Mouse (Mus musculus) CH12.LX (cell line): ENCODE results near the gene Unc13a. TPM values are rescaled to one million over a fixed set of nuclear protein-coding genes. Genes with fewer than 3 reads are reported as not detected.

Source experiments
- DNase-seq: peaks from one replicate; pipeline ENCODE4 v3.0.0-alpha.2; 2013; ENCODE audit errors: extremely low read depth
- H3K27ac ChIP-seq: 2 replicates; pipeline ENCODE4 v1.5.1; 2012; ENCODE audit warnings: low read depth, mild to moderate bottlenecking, control low read depth, moderate library complexity; ENCODE audit not compliant: insufficient read depth
- H3K27me3 ChIP-seq: replicated peaks from 2 replicates; pipeline ENCODE3; 2012; ENCODE audit warnings: inconsistent platforms
- H3K36me3 ChIP-seq, 2 experiments: replicated peaks in 1 of 2; 2 replicates each; pipeline versions ENCODE3 to v1.6.1; 2012; ENCODE audit warnings: inconsistent platforms in 1 of 2, low read length in 1 of 2, mild to moderate bottlenecking in 1 of 2, mixed read lengths in 1 of 2, moderate library complexity in 1 of 2; ENCODE audit not compliant: control insufficient read depth in 1 of 2, insufficient read depth in 1 of 2
- H3K4me1 ChIP-seq, 2 experiments: 2 replicates each; pipeline ENCODE4 v1.6.1; 2012; ENCODE audit warnings: inconsistent platforms in 1 of 2, moderate library complexity in 1 of 2; ENCODE audit not compliant: insufficient read depth in 2 of 2, control insufficient read depth in 1 of 2
- H3K4me2 ChIP-seq: 2 replicates; pipeline ENCODE4 v1.6.1; 2012; ENCODE audit warnings: low read depth, mild to moderate bottlenecking, control low read depth; ENCODE audit not compliant: poor library complexity, insufficient read depth, severe bottlenecking
- H3K4me3 ChIP-seq, 3 experiments: fragments of 150-350 bp in 1 of 3; sonication (generic) in 1 of 3; replicated peaks in 1 of 3; 2 replicates each; pipeline versions ENCODE3 to v1.5.1; 2011 to 2012; ENCODE audit warnings: low read depth in 2 of 3, low read length in 2 of 3, mild to moderate bottlenecking in 2 of 3, moderate library complexity in 2 of 3, control low read depth in 1 of 3, improper control_type of control experiment in 1 of 3, inconsistent platforms in 1 of 3, mixed read lengths in 1 of 3; ENCODE audit not compliant: poor library complexity in 1 of 3
- H3K79me2 ChIP-seq: replicated peaks from 2 replicates; pipeline ENCODE4 v1.6.1; 2012; ENCODE audit warnings: mild to moderate bottlenecking, moderate library complexity; ENCODE audit not compliant: control insufficient read depth, poor library complexity, insufficient read depth, severe bottlenecking; ENCODE audit errors: extremely low read depth
- H3K9ac ChIP-seq: 2 replicates; pipeline ENCODE4 v1.6.1; 2012; ENCODE audit warnings: low read depth, mild to moderate bottlenecking, control low read depth, moderate library complexity; ENCODE audit not compliant: insufficient read depth
- H3K9me3 ChIP-seq: replicated peaks from 2 replicates; pipeline ENCODE3; 2012; ENCODE audit warnings: low read length, inconsistent platforms, mixed read lengths
- CHD1 ChIP-seq: IDR thresholded peaks from 2 replicates; pipeline ENCODE4 v1.6.1; 2012; ENCODE audit warnings: low read depth, low read length, improper control_type of control experiment, inconsistent platforms
- CHD2 ChIP-seq: IDR thresholded peaks from 2 replicates; pipeline ENCODE4 v1.6.1; 2011; ENCODE audit warnings: low read length, improper control_type of control experiment
- CTCF ChIP-seq, 2 experiments: IDR thresholded peaks in 1 of 2; conservative IDR thresholded peaks in 1 of 2; 2 replicates each; pipeline ENCODE4 v1.5.1; 2011 to 2012; ENCODE audit warnings: low read depth in 2 of 2, low read length in 2 of 2, improper control_type of control experiment in 1 of 2, inconsistent platforms in 1 of 2, mild to moderate bottlenecking in 1 of 2, moderate library complexity in 1 of 2
- ELF1 ChIP-seq: IDR thresholded peaks from 2 replicates; pipeline ENCODE4 v1.6.1; 2014; ENCODE audit warnings: low read depth, mild to moderate bottlenecking, inconsistent platforms, low read length, improper control_type of control experiment
- EP300 ChIP-seq: IDR thresholded peaks from 2 replicates; pipeline ENCODE4 v1.6.1; 2011; ENCODE audit warnings: low read length, improper control_type of control experiment
- ETS1 ChIP-seq: conservative IDR thresholded peaks from 2 replicates; pipeline ENCODE4 v1.6.1; 2012; ENCODE audit warnings: low read depth, mild to moderate bottlenecking, inconsistent platforms, low read length, improper control_type of control experiment, moderate library complexity
- GABPA ChIP-seq: IDR thresholded peaks from 2 replicates; pipeline ENCODE4 v1.6.1; 2012; ENCODE audit warnings: low read depth, low read length, improper control_type of control experiment, inconsistent platforms; ENCODE audit not compliant: insufficient replicate concordance
- HCFC1 ChIP-seq: IDR thresholded peaks from 2 replicates; pipeline ENCODE4 v1.6.1; 2012; ENCODE audit warnings: low read depth, mild to moderate bottlenecking, inconsistent platforms, low read length, improper control_type of control experiment
- IRF4 ChIP-seq: IDR thresholded peaks from 2 replicates; pipeline ENCODE4 v1.6.1; 2014; ENCODE audit warnings: low read depth, mild to moderate bottlenecking, inconsistent platforms, low read length, improper control_type of control experiment
- JUN ChIP-seq: IDR thresholded peaks from 2 replicates; pipeline ENCODE4 v1.6.1; 2011; ENCODE audit warnings: low read depth, mild to moderate bottlenecking, low read length, improper control_type of control experiment, moderate library complexity; ENCODE audit not compliant: insufficient read depth
- JUND ChIP-seq: conservative IDR thresholded peaks from 2 replicates; pipeline ENCODE4 v1.6.1; 2011; ENCODE audit warnings: low read depth, low read length, improper control_type of control experiment
- KAT2A ChIP-seq: IDR thresholded peaks from 2 replicates; pipeline ENCODE4 v1.6.1; 2012; ENCODE audit warnings: low read length, improper control_type of control experiment, inconsistent platforms; ENCODE audit not compliant: insufficient replicate concordance
- MAFK ChIP-seq: IDR thresholded peaks from 2 replicates; pipeline ENCODE4 v1.6.1; 2011; ENCODE audit warnings: low read length, improper control_type of control experiment; ENCODE audit not compliant: insufficient replicate concordance
- MAX ChIP-seq: IDR thresholded peaks from 2 replicates; pipeline ENCODE4 v1.6.1; 2011; ENCODE audit warnings: low read length, improper control_type of control experiment
- MAZ ChIP-seq: IDR thresholded peaks from 2 replicates; pipeline ENCODE4 v1.6.1; 2012; ENCODE audit warnings: low read depth, mild to moderate bottlenecking, inconsistent platforms, low read length, improper control_type of control experiment, moderate library complexity
- MEF2A ChIP-seq: IDR thresholded peaks from 2 replicates; pipeline ENCODE4 v1.6.1; 2014; ENCODE audit warnings: low read depth, mild to moderate bottlenecking, inconsistent platforms, low read length, improper control_type of control experiment, borderline replicate concordance
- MXI1 ChIP-seq: IDR thresholded peaks from 2 replicates; pipeline ENCODE4 v1.6.1; 2011; ENCODE audit warnings: mild to moderate bottlenecking, low read depth, low read length, improper control_type of control experiment
- MYC ChIP-seq: IDR thresholded peaks from 2 replicates; pipeline ENCODE4 v1.6.1; 2011; ENCODE audit warnings: low read depth, mild to moderate bottlenecking, improper control_type of control experiment, low read length
- NELFE ChIP-seq: IDR thresholded peaks from 2 replicates; pipeline ENCODE4 v1.6.1; 2011; ENCODE audit warnings: low read depth, low read length, improper control_type of control experiment
- NRF1 ChIP-seq: IDR thresholded peaks from 2 replicates; pipeline ENCODE4 v1.6.1; 2014; ENCODE audit warnings: low read depth, mild to moderate bottlenecking, inconsistent platforms, low read length, improper control_type of control experiment, moderate library complexity
- POLR2A ChIP-seq: IDR thresholded peaks from 2 replicates; pipeline ENCODE4 v1.6.1; 2011; ENCODE audit warnings: low read depth, mild to moderate bottlenecking, improper control_type of control experiment, low read length
- POLR2AphosphoS2 ChIP-seq: IDR thresholded peaks from 2 replicates; pipeline ENCODE4 v1.6.1; 2011; ENCODE audit warnings: low read depth, low read length, improper control_type of control experiment
- RAD21 ChIP-seq: IDR thresholded peaks from 2 replicates; pipeline ENCODE4 v1.6.1; 2011; ENCODE audit warnings: low read depth, mild to moderate bottlenecking, low read length, improper control_type of control experiment, moderate library complexity
- RCOR1 ChIP-seq: conservative IDR thresholded peaks from 2 replicates; pipeline ENCODE4 v1.6.1; 2012; ENCODE audit warnings: low read depth, mild to moderate bottlenecking, inconsistent platforms, low read length, improper control_type of control experiment
- SIN3A ChIP-seq: IDR thresholded peaks from 2 replicates; pipeline ENCODE4 v1.6.1; 2012; ENCODE audit warnings: low read length, improper control_type of control experiment, inconsistent platforms
- SMC3 ChIP-seq: IDR thresholded peaks from 2 replicates; pipeline ENCODE4 v1.6.1; 2011; ENCODE audit warnings: low read depth, low read length, improper control_type of control experiment
- TBP ChIP-seq: conservative IDR thresholded peaks from 2 replicates; pipeline ENCODE4 v1.6.1; 2011; ENCODE audit warnings: low read depth, low read length, improper control_type of control experiment
- UBTF ChIP-seq: IDR thresholded peaks from 2 replicates; pipeline ENCODE4 v1.6.1; 2012; ENCODE audit warnings: low read depth, mild to moderate bottlenecking, inconsistent platforms, low read length, improper control_type of control experiment, moderate library complexity
- USF2 ChIP-seq: conservative IDR thresholded peaks from 2 replicates; pipeline ENCODE4 v1.6.1; 2011; ENCODE audit warnings: low read depth, low read length, improper control_type of control experiment
- ZC3H11A ChIP-seq: IDR thresholded peaks from 2 replicates; pipeline ENCODE4 v1.6.1; 2012; ENCODE audit warnings: low read depth, mild to moderate bottlenecking, inconsistent platforms, low read length, improper control_type of control experiment
- ZKSCAN1 ChIP-seq: IDR thresholded peaks from 2 replicates; pipeline ENCODE4 v1.6.1; 2012; ENCODE audit warnings: low read depth, inconsistent platforms, low read length, improper control_type of control experiment, borderline replicate concordance
- ZMIZ1 ChIP-seq: IDR thresholded peaks from 2 replicates; pipeline ENCODE4 v1.6.1; 2012; ENCODE audit warnings: low read depth, mild to moderate bottlenecking, inconsistent platforms, low read length, improper control_type of control experiment
- ZNF384 ChIP-seq: IDR thresholded peaks from 2 replicates; pipeline ENCODE4 v1.6.1; 2012; ENCODE audit warnings: low read depth, low read length, improper control_type of control experiment, inconsistent platforms
- dilution Hi-C: fragments of 300-500 bp; cut with MboI; formaldehyde crosslinking; loops from 2 replicates; pipeline ENCODE4 v1.14.3; 2020; ENCODE audit warnings: low sequenced_read_pairs; ENCODE audit not compliant: extremely low pct_unique_long_range_greater_than_20kb, extremely low pct_ligation_motif_present
- in situ Hi-C: fragments of 300-500 bp; cut with MboI; formaldehyde crosslinking; loops from 3 replicates; pipeline ENCODE4 v1.14.3; 2019; ENCODE audit warnings: low sequenced_read_pairs, low pct_ligation_motif_present, low pct_unique_long_range_greater_than_20kb, mixed read lengths
- polyA plus RNA-seq: library from polyadenylated mRNA; unstranded; fragments of >175 nt; gene quantifications from 2 replicates; pipeline ENCODE4 v1.2.1, GENCODE M21; 2012; ENCODE audit warnings: low read depth; ENCODE audit not compliant: insufficient read length
- total RNA-seq, 2 experiments: library from RNA; depleted of rRNA; stranded (reverse); fragments of 300-350 nt in 1 of 2; fragments of >200 nt in 1 of 2; gene quantifications; 2 replicates each; pipeline ENCODE4 v1.2.3; 2012 to 2014

Gene Unc13a
- total and polyA plus RNA-seq, 3 experiments, result 0.68 to 2.1 (median 1.0) TPM

DNA sequence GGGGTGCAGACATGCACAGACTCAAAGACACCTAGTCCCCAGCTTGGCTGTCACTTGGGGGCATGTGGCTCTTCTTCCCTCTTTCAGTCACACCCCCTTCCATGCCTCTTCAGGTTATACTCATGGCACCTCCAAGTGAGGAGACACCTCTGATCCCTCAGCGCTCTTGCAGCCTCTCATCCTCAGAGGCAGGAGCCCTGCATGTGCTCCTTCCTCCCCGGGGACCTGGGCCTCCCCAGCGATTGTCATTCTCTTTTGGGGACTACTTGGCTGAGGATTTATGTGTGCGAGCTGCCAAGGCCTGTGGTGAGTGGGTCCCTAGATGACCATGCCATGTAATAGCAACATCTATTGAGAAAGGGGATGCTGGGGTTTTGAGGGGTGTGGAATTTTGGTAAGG lies 6.7 kb upstream of the Unc13a start:
- TF ChIP-seq CHD1 (no peak), ELF1 (no peak), ETS1 (no peak), ZNF384 (no peak), MEF2A (no peak), UBTF (no peak), MAX (no peak), SIN3A (no peak), RAD21 (no peak), CHD2 (no peak), SMC3 (no peak)
- TF ChIP-seq, all 38 proteins: peak for 0
- peaks cover 15% of the 10 kb centered on the region for H3K79me2 ChIP-seq
- in situ Hi-C loops, result no loop called here
- 0 out of 2 replicates have a peak overlapping the region, but pooled peaks have one; percentile 94 for H3K4me2 ChIP-seq
- no peak overlapping the region for H3K4me3 ChIP-seq
- H3K9ac ChIP-seq, result no peak overlapping the region
- H3K4me1 ChIP-seq, result peaks cover 21 to 36% of the 10 kb centered on the region in 2 experiments
- no peak overlapping the region for H3K27ac ChIP-seq
- peaks cover 46 to 52% of the 10 kb centered on the region in 2 experiments for H3K36me3 ChIP-seq
- no peak for DNase-seq
- dilution Hi-C loops, result no loop called here
- no peaks in the 10 kb centered on the region for H3K27me3 ChIP-seq
- H3K9me3 ChIP-seq, result no peaks in the 10 kb centered on the region

DNA sequence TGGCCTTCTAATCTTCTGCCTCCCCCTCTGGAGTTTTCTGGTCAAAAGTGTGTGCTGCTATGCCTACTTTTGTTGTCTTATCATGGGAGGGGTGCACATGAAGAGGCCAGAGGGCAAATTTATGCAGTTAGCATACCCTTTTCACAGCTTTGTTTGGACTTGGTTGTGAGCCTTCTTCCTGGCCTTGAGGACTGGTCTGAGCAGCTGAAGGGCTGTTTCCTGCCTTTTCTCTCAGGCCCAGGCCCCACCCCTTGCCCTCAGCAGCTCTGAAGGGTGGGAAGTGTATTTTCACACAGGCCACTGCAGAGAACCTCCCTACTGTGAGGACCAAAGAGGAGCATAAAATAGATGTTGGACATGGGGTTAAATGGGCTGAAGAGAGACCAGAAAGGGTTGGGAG lies 6.0 kb upstream of the Unc13a start:
- H3K4me2 ChIP-seq, result peak overlapping the region; percentile 94
- H3K4me1 ChIP-seq, result peaks cover 24 to 43% of the 10 kb centered on the region in 2 experiments
- peak; percentile 21 for DNase-seq
- in situ Hi-C loops (no loop called here), dilution Hi-C loops (no loop called here)
- no peaks in the 10 kb centered on the region for H3K27me3 ChIP-seq
- H3K79me2 ChIP-seq, result peaks cover 15% of the 10 kb centered on the region
- peak overlapping the region; percentile 72 to 81 (median 81) for H3K4me3 ChIP-seq
- peak overlapping the region; percentile 55 for H3K27ac ChIP-seq
- peaks cover 39 to 46% of the 10 kb centered on the region in 2 experiments for H3K36me3 ChIP-seq
- H3K9ac ChIP-seq, result peak overlapping the region; percentile 90
- no peaks in the 10 kb centered on the region for H3K9me3 ChIP-seq
- TF ChIP-seq IRF4, result no peak
- no peak for TF ChIP-seq NRF1
- no peak for TF ChIP-seq MAX
- TF ChIP-seq MAFK, result no peak
- no peak for TF ChIP-seq ZNF384
- no peak; the same call in 1 of the 2 replicates for TF ChIP-seq POLR2AphosphoS2
- peak; percentile 53 for TF ChIP-seq POLR2A
- no peak for TF ChIP-seq EP300
- TF ChIP-seq HCFC1, result no peak
- no peak for TF ChIP-seq KAT2A
- no peak for TF ChIP-seq ZKSCAN1
- TF ChIP-seq ZMIZ1, result 0 out of 2 replicates have a peak, but pooled peaks have one; percentile 30
- no peak for TF ChIP-seq JUND
- no peak for TF ChIP-seq JUN
- TF ChIP-seq MXI1, result no peak
- TF ChIP-seq GABPA, result no peak
- TF ChIP-seq CTCF (conservative IDR thresholded peaks at IDR 0.05 in 1 of 2, IDR thresholded peaks at IDR 0.05 in 1 of 2; ENCODE audit: low read depth in 2 of 2, low read length in 2 of 2), result no peak
- no peak for TF ChIP-seq USF2
- no peak for TF ChIP-seq MEF2A
- 0 out of 2 replicates have a peak, but pooled peaks have one; percentile 36 for TF ChIP-seq TBP
- TF ChIP-seq ETS1, result no peak
- TF ChIP-seq UBTF, result no peak
- no peak for TF ChIP-seq SMC3
- TF ChIP-seq NELFE, result no peak
- TF ChIP-seq ZC3H11A, result no peak
- no peak for TF ChIP-seq MYC
- TF ChIP-seq RCOR1, result no peak
- 0 out of 2 replicates have a peak, but pooled peaks have one; percentile 7 for TF ChIP-seq MAZ
